Mouse (Mus musculus): ENCODE results near the gene Ube2o. TPM values are rescaled to one million over a fixed set of nuclear protein-coding genes. Genes with fewer than 3 reads are reported as not detected.
A peak's percentile ranks its signal among the peaks of the same experiment; 100 is the strongest.

The Ube2o gene
- polyA plus RNA-seq, 1 experiment from 2014 or later: 22.4 TPM

GRCm38 (mm10) chr11:116548780-116549179 lies 32.5 kb downstream of the Ube2o start:
- H3K27ac ChIP-seq (replicated peaks): no peak overlapping the region
- H3K4me2 ChIP-seq (replicated peaks): no peak overlapping the region
- no peak overlapping the region for H3K9ac ChIP-seq (replicated peaks)
- ATAC-seq (replicated peaks): no peak
- H3K27me3 ChIP-seq: no peaks in the 10 kb centered on the region
- H3K4me3 ChIP-seq: no peak overlapping the region
- no peaks in the 10 kb centered on the region for H3K9me3 ChIP-seq
- H3K36me3 ChIP-seq: peaks cover 35% of the 10 kb centered on the region
- whole genome bisulfite sequencing: 95% methylated on average over 9 of the region's 9 CpGs
- H3K4me1 ChIP-seq: no peaks in the 10 kb centered on the region

DNA sequence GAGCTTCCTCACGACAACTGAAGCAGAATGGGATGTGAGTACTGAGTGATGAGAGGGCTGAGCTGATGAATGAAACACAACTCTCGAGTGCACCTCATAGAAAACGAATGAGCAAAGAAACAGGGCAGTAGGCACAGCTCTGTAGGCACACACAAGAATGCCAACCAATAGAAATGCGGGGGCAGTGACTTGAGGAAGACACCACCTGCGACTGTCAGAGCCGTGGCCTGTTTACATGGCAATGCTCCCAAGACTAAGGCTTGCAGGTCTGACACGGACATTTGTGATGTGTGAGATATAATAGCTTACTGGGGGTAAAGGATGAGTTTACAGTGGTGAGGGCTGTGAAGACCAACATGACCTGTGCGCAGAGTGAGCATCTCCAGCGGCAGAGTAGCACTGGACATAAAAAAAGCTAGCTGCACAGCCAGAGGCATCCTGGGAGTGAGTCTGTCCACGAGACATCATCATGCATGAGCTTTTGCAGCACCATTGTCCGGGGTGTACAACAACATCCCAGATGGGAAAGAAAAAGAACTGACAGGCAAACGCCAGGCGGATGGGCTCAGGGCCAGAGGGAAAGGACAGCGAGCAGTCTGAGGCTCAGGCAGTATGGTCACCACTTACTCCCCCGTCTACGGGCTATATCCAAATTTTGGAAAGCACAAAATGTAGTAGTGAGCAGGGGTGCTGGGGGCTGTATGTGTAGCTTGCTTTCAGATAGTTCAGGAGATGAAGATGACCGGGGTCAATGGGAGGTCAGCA lies 33.8 kb downstream of the Ube2o start:
- H3K4me3 ChIP-seq: no peak overlapping the region
- WGBS: 80% methylated on average over 17 of the region's 17 CpGs
- no peak overlapping the region for H3K4me2 ChIP-seq (replicated peaks)
- H3K27ac ChIP-seq (replicated peaks): 0 out of 2 replicates have a peak overlapping the region, but pooled peaks have one; percentile 4
- no peaks in the 10 kb centered on the region for H3K27me3 ChIP-seq
- peaks cover 48% of the 10 kb centered on the region for H3K36me3 ChIP-seq
- no peaks in the 10 kb centered on the region for H3K4me1 ChIP-seq
- no peaks in the 10 kb centered on the region for H3K9me3 ChIP-seq
- no peak overlapping the region for H3K9ac ChIP-seq (replicated peaks)
- ATAC-seq (replicated peaks): no peak

DNA sequence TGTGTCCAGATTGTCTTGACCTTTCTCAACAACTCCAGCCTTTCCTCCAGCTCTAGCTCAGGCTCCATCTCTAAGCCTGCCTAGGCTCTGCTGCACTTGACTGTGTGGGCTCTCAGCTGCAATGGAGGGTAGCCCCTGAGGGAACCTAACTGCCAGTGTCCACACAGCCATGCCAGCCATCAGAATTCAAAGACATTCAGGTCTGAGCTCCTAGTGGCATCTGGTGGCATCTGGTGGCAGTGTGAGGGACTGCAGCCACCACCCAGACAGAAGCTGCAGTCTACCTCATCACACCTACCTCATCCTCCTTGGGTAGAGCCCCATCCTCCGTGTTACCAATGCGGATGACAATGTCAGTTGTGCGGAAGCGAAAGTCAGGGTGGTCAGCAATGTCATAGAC lies 38.1 kb downstream of the Ube2o start:
- WGBS: 83% methylated on average over 4 of the region's 4 CpGs
- no peak overlapping the region for H3K4me2 ChIP-seq (replicated peaks)
- ATAC-seq (replicated peaks): no peak

DNA sequence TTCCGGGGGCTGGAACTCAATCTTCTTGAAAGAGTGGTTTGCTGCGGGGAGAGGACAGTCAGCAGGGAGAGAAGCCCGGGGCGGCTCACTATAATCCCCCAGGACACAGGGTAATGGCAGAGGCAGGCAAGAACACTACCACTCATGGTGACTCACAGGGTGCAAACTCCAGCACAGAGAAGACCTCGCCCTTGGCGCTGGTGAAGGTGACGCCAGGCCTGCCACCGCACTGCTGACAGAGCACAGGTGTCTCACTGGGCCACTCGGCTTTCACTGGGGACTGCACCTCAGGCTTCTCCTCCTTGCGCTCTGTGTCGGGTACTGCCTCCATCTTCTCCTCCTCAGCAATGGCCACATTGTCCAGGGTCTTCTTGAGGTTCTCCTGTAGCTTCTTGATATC lies 40.1 kb downstream of the Ube2o start:
- no peaks in the 10 kb centered on the region for H3K4me1 ChIP-seq
- no peaks in the 10 kb centered on the region for H3K9me3 ChIP-seq
- H3K4me2 ChIP-seq (replicated peaks): no peak overlapping the region
- H3K36me3 ChIP-seq: peaks cover 86% of the 10 kb centered on the region
- H3K27ac ChIP-seq (replicated peaks): no peak overlapping the region
- 96% methylated on average over 11 of the region's 11 CpGs for WGBS
- no peak overlapping the region for H3K9ac ChIP-seq (replicated peaks)
- no peak for ATAC-seq (replicated peaks)
- H3K27me3 ChIP-seq: no peaks in the 10 kb centered on the region
- no peak overlapping the region for H3K4me3 ChIP-seq

More for the DNA sequence above, 38.1 kb downstream of the Ube2o start:
- no peak overlapping the region for H3K9ac ChIP-seq (replicated peaks)
- H3K27me3 ChIP-seq: no peaks in the 10 kb centered on the region
- no peak overlapping the region for H3K27ac ChIP-seq (replicated peaks)
- H3K36me3 ChIP-seq: peaks cover 91% of the 10 kb centered on the region
- H3K4me3 ChIP-seq: no peak overlapping the region
- H3K4me1 ChIP-seq: no peaks in the 10 kb centered on the region
- H3K9me3 ChIP-seq: no peaks in the 10 kb centered on the region

DNA sequence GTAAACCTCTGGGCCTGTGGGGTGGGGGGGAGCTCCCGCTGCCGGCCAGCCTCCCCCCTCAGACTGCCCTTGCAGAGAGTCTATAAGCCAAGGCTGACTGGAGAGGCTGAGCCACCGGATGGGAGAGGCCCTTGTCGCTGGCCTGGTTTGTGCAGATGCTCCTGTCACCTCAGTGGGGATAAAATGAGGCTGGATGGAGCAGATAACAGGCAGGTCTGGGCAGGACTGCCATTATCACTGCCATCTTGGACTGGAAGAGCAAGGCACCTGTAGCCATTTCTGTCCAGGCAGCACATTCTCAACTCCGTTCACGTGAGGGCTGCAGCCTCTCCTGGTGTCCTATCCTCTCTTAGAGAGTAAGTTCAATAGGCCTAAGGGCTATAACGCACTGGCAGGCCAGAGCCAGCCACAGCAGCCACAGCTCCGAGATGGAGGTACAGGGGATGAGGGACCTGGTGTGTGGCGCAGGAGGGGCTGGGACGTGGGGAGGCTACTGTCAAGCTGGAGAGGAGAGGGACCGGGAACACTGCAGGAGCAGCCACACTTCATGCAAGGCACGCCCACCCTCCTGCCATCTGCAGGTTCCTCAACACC lies 43.0 kb downstream of the Ube2o start:
- H3K27ac ChIP-seq (replicated peaks): no peak overlapping the region
- H3K9ac ChIP-seq (replicated peaks): no peak overlapping the region
- peaks cover 58% of the 10 kb centered on the region for H3K36me3 ChIP-seq
- H3K4me2 ChIP-seq (replicated peaks): no peak overlapping the region
- H3K9me3 ChIP-seq: no peaks in the 10 kb centered on the region
- H3K27me3 ChIP-seq: peaks cover 19% of the 10 kb centered on the region
- H3K4me1 ChIP-seq: peaks cover 10% of the 10 kb centered on the region
- 82% methylated on average over 12 of the region's 12 CpGs for WGBS
- no peak for ATAC-seq (replicated peaks)
- H3K4me3 ChIP-seq: no peak overlapping the region

DNA sequence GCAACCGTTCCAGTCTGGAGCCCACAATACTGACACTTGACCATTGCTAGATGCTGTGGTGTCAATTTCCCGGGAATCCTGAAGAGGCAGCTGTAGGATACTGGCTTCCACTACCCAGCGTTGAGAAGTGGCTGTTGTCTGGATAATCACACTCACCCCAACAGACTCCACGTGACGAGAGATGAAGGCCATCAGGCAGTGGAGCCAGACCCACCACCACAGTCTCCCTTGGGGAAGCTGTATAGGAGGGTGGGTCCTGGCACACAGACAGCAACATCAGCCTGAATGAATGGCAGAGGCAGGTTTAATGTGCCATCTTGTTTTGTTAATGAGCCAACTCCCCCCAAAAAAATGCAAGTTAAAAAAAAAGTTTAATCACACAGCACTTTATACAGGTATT lies 43.9 kb downstream of the Ube2o start:
- Histone ChIP-seq H3K9ac (replicated peaks) (no peak overlapping the region), H3K27ac (replicated peaks) (no peak overlapping the region), H3K27me3 (peaks cover 28% of the 10 kb centered on the region), H3K36me3 (peaks cover 50% of the 10 kb centered on the region), H3K4me1 (peaks cover 18% of the 10 kb centered on the region), H3K9me3 (no peaks in the 10 kb centered on the region), H3K4me3 (no peak overlapping the region), H3K4me2 (replicated peaks) (no peak overlapping the region)
- 79% methylated on average over 5 of the region's 5 CpGs for WGBS
- ATAC-seq (replicated peaks): no peak

- H3K27me3 ChIP-seq: peaks cover 35% of the 10 kb centered on the region
- no peak overlapping the region for H3K4me2 ChIP-seq (replicated peaks)
- no peaks in the 10 kb centered on the region for H3K9me3 ChIP-seq
- H3K9ac ChIP-seq (replicated peaks): no peak overlapping the region
- no peak overlapping the region for H3K27ac ChIP-seq (replicated peaks)
- H3K4me1 ChIP-seq: peaks cover 25% of the 10 kb centered on the region
- no peak for ATAC-seq (replicated peaks)
- 93% methylated on average over 7 of the region's 7 CpGs for WGBS
- peaks cover 43% of the 10 kb centered on the region for H3K36me3 ChIP-seq
- H3K4me3 ChIP-seq: no peak overlapping the region
Measured at GRCm38 (mm10) chr11:116536685-116537084, 44.6 kb downstream of the Ube2o start.

DNA sequence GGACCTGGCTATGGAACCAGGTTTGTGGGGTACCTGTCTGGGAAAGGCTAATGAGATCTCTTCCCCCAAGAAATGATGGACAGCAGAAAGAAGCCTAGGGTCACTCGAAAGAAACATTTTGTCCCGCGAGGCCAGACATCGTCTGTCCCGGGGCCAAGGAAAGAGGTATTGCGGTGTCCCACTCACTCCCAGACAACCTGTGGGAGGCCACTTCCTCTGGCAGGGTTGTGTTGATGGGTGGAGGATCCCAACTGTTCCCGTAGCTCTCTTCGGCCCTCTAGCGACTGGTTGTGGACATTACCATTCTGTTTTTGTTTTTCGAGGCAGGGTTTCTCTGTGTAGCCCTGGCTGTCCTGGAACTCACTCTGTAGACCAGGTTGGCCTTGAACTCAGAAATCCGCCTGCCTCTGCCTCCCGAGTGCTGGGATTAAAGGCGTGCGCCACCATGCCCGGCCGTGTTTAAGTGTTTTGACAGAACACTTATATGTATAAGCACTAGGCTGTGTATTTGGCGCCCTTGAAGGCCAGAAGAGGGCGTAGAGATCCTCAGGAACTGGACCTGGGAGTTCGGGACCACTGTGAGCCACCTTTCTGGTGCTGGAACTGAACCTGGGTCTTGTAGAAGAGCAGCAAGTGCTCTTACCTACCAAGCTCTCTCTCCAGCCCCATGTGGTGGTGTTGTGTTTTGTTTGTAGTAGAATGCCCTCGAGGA lies 46.9 kb downstream of the Ube2o start:
- ATAC-seq (replicated peaks): peak; percentile 39; the same call in 1 of the 2 replicates
- peaks cover 19% of the 10 kb centered on the region for H3K36me3 ChIP-seq
- H3K27me3 ChIP-seq: peaks cover 53% of the 10 kb centered on the region
- peak overlapping the region; percentile 45 for H3K4me3 ChIP-seq
- no peak overlapping the region for H3K27ac ChIP-seq (replicated peaks)
- peak overlapping the region; percentile 89 for H3K4me2 ChIP-seq (replicated peaks)
- 23% methylated on average over 20 of the region's 20 CpGs for WGBS
- H3K4me1 ChIP-seq: peaks cover 39% of the 10 kb centered on the region
- no peaks in the 10 kb centered on the region for H3K9me3 ChIP-seq
- H3K9ac ChIP-seq (replicated peaks): no peak overlapping the region

GRCm38 (mm10) chr11:116533341-116534153 lies 47.7 kb downstream of the Ube2o start:
- Histone ChIP-seq H3K4me1 (peaks cover 39% of the 10 kb centered on the region), H3K9ac (replicated peaks) (peak overlapping the region; percentile 31), H3K9me3 (no peaks in the 10 kb centered on the region), H3K4me2 (replicated peaks) (peak overlapping the region; percentile 89), H3K27ac (replicated peaks) (no peak overlapping the region), H3K36me3 (peaks cover 11% of the 10 kb centered on the region), H3K27me3 (peaks cover 53% of the 10 kb centered on the region), H3K4me3 (peak overlapping the region; percentile 45)
- WGBS: under 1% methylated on average over 63 of the region's 63 CpGs
- peak; percentile 27; the same call in 1 of the 2 replicates for ATAC-seq (replicated peaks)

- peaks cover 6% of the 10 kb centered on the region for H3K36me3 ChIP-seq
- H3K9me3 ChIP-seq: no peaks in the 10 kb centered on the region
- H3K4me1 ChIP-seq: peaks cover 39% of the 10 kb centered on the region
- peak overlapping the region; percentile 31 for H3K9ac ChIP-seq (replicated peaks)
- peak overlapping the region; percentile 89 for H3K4me2 ChIP-seq (replicated peaks)
- H3K4me3 ChIP-seq: peak overlapping the region; percentile 45
- H3K27me3 ChIP-seq: peaks cover 53% of the 10 kb centered on the region
- no peak overlapping the region for H3K27ac ChIP-seq (replicated peaks)
- peak; percentile 33 for ATAC-seq (replicated peaks)
- under 1% methylated on average over 50 of the region's 50 CpGs for WGBS
Measured at GRCm38 (mm10) chr11:116532810-116533338, 48.4 kb downstream of the Ube2o start.

DNA sequence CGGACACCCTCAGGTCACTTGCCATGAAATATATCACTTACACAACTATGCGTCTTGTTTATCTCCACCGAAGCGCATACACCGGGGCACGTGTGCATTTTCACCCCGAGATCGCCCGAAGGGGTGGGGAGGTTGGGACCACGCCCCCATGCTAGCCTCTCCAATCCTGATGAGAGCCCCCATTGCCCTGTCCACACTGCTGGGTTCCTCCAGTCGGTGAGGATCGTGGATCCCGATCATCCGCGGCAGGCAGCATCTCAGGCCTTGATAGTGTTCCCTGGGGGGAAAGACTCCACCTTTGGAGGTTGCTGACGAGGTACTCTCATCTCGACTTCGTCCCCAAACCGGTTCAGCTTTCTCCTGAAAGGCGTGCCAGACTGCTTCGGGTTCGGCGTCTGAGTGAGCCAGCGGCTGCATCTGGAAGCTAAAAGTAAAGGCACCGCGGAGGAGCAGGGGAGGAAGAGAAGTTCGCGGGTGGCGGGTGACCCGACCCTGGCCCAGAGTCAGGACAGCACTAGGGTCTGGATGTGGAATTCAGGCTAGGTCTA lies 48.9 kb downstream of the Ube2o start:
- H3K9me3 ChIP-seq: no peaks in the 10 kb centered on the region
- H3K9ac ChIP-seq (replicated peaks): peak overlapping the region; percentile 31; the same call in 1 of the 2 replicates
- WGBS: under 1% methylated on average over 30 of the region's 30 CpGs
- H3K27me3 ChIP-seq: peaks cover 53% of the 10 kb centered on the region
- H3K36me3 ChIP-seq: peaks cover 4% of the 10 kb centered on the region
- H3K4me2 ChIP-seq (replicated peaks): peak overlapping the region; percentile 89
- H3K27ac ChIP-seq (replicated peaks): no peak overlapping the region
- peak overlapping the region; percentile 45 for H3K4me3 ChIP-seq
- ATAC-seq (replicated peaks): no peak
- peaks cover 39% of the 10 kb centered on the region for H3K4me1 ChIP-seq

Measured in forebrain, embryonic 15.5 days (tissue).